Mouse (Mus musculus): ENCODE data around the gene Tmem178. TPM values are rescaled to one million over a fixed set of nuclear protein-coding genes. Genes with fewer than 3 reads are reported as not detected.

Tmem178 gene
- polyA plus RNA-seq, 2 experiments, result 8.1 to 8.9 TPM

- H3K4me3 ChIP-seq (replicated peaks; ENCODE audit: low read length), result no peak overlapping the region
- no peaks in the 10 kb centered on the region for H3K27me3 ChIP-seq (ENCODE audit: control insufficient read depth, insufficient read depth, low read length)
- no peak overlapping the region for H3K9ac ChIP-seq (ENCODE audit: low read depth, low read length, severe bottlenecking)
- DNase-seq (ENCODE audit: low spot score) (no peak), ATAC-seq (ENCODE audit: low FRiP score, low read depth) (no peak)
- no peaks in the 10 kb centered on the region; the same call in 1 of the 2 replicates for H3K9me3 ChIP-seq (ENCODE audit: control insufficient read depth, low read length)
- H3K27ac ChIP-seq (replicated peaks; ENCODE audit: low read depth, low read length), result no peak overlapping the region
- H3K4me2 ChIP-seq (replicated peaks; ENCODE audit: low read depth, low read length, severe bottlenecking), result no peak overlapping the region
- H3K4me1 ChIP-seq (ENCODE audit: control insufficient read depth, insufficient read depth, low read length), result no peaks in the 10 kb centered on the region
- 59% methylated on average over 7 of the region's 7 CpGs for WGBS
- TF ChIP-seq POLR2A (IDR thresholded peaks at IDR 0.05; ENCODE audit: borderline replicate concordance, extremely low read depth, insufficient read depth, insufficient read length), result no peak
- no peaks in the 10 kb centered on the region for H3K36me3 ChIP-seq (ENCODE audit: control insufficient read depth, insufficient read depth, low read length)
Measured at GRCm38 (mm10) chr17:80955415-80955814, 11.0 kb downstream of the Tmem178 start.

GRCm38 (mm10) chr17:80955998-80956811 lies 11.8 kb downstream of the Tmem178 start:
- Histone ChIP-seq H3K4me3 (replicated peaks; ENCODE audit: low read length) (no peak overlapping the region), H3K9ac (ENCODE audit: low read depth, low read length, severe bottlenecking) (no peak overlapping the region), H3K36me3 (ENCODE audit: control insufficient read depth, insufficient read depth, low read length) (no peaks in the 10 kb centered on the region), H3K4me2 (replicated peaks; ENCODE audit: low read depth, low read length, severe bottlenecking) (no peak overlapping the region), H3K27ac (replicated peaks; ENCODE audit: low read depth, low read length) (no peak overlapping the region), H3K9me3 (ENCODE audit: control insufficient read depth, low read length) (no peaks in the 10 kb centered on the region; the same call in 1 of the 2 replicates), H3K4me1 (ENCODE audit: control insufficient read depth, insufficient read depth, low read length) (no peaks in the 10 kb centered on the region), H3K27me3 (ENCODE audit: control insufficient read depth, insufficient read depth, low read length) (no peaks in the 10 kb centered on the region)
- DNase-seq (ENCODE audit: low spot score) (no peak), ATAC-seq (ENCODE audit: low FRiP score, low read depth) (no peak)
- no peak for TF ChIP-seq POLR2A (IDR thresholded peaks at IDR 0.05; ENCODE audit: borderline replicate concordance, extremely low read depth, insufficient read depth, insufficient read length)
- 76% methylated on average over 10 of the region's 10 CpGs for WGBS

GRCm38 (mm10) chr17:80958332-80958731 lies 13.9 kb downstream of the Tmem178 start:
- no peaks in the 10 kb centered on the region for H3K36me3 ChIP-seq (ENCODE audit: control insufficient read depth, insufficient read depth, low read length)
- no peak for ATAC-seq (ENCODE audit: low FRiP score, low read depth)
- no peaks in the 10 kb centered on the region for H3K4me1 ChIP-seq (ENCODE audit: control insufficient read depth, insufficient read depth, low read length)

GRCm38 (mm10) chr17:80959840-80960239 lies 15.4 kb downstream of the Tmem178 start:
- no peaks in the 10 kb centered on the region for H3K4me1 ChIP-seq (ENCODE audit: control insufficient read depth, insufficient read depth, low read length)
- no peaks in the 10 kb centered on the region for H3K27me3 ChIP-seq (ENCODE audit: control insufficient read depth, insufficient read depth, low read length)
- WGBS, result 30% methylated on average over 2 of the region's 2 CpGs
- no peak for DNase-seq (ENCODE audit: low spot score)
- no peak for ATAC-seq (ENCODE audit: low FRiP score, low read depth)
- no peak for TF ChIP-seq POLR2A (IDR thresholded peaks at IDR 0.05; ENCODE audit: borderline replicate concordance, extremely low read depth, insufficient read depth, insufficient read length)
- H3K4me3 ChIP-seq (replicated peaks; ENCODE audit: low read length), result no peak overlapping the region
- H3K9ac ChIP-seq (ENCODE audit: low read depth, low read length, severe bottlenecking), result no peak overlapping the region
- no peaks in the 10 kb centered on the region for H3K36me3 ChIP-seq (ENCODE audit: control insufficient read depth, insufficient read depth, low read length)
- no peak overlapping the region for H3K27ac ChIP-seq (replicated peaks; ENCODE audit: low read depth, low read length)
- H3K9me3 ChIP-seq (ENCODE audit: control insufficient read depth, low read length), result no peaks in the 10 kb centered on the region; the same call in 1 of the 2 replicates
- no peak overlapping the region for H3K4me2 ChIP-seq (replicated peaks; ENCODE audit: low read depth, low read length, severe bottlenecking)

More at GRCm38 (mm10) chr17:80958332-80958731, 13.9 kb downstream of the Tmem178 start:
- no peak for DNase-seq (ENCODE audit: low spot score)
- H3K27ac ChIP-seq (replicated peaks; ENCODE audit: low read depth, low read length), result no peak overlapping the region
- H3K4me3 ChIP-seq (replicated peaks; ENCODE audit: low read length), result no peak overlapping the region
- no peak overlapping the region for H3K4me2 ChIP-seq (replicated peaks; ENCODE audit: low read depth, low read length, severe bottlenecking)
- H3K9ac ChIP-seq (ENCODE audit: low read depth, low read length, severe bottlenecking), result no peak overlapping the region
- no peaks in the 10 kb centered on the region; the same call in 1 of the 2 replicates for H3K9me3 ChIP-seq (ENCODE audit: control insufficient read depth, low read length)
- TF ChIP-seq POLR2A (IDR thresholded peaks at IDR 0.05; ENCODE audit: borderline replicate concordance, extremely low read depth, insufficient read depth, insufficient read length), result no peak
- 86% methylated on average over 6 of the region's 6 CpGs for WGBS
- no peaks in the 10 kb centered on the region for H3K27me3 ChIP-seq (ENCODE audit: control insufficient read depth, insufficient read depth, low read length)

- TF ChIP-seq POLR2A (IDR thresholded peaks at IDR 0.05; ENCODE audit: borderline replicate concordance, extremely low read depth, insufficient read depth, insufficient read length), result no peak
- H3K9ac ChIP-seq (ENCODE audit: low read depth, low read length, severe bottlenecking), result no peak overlapping the region
- DNase-seq (ENCODE audit: low spot score) (no peak), ATAC-seq (ENCODE audit: low FRiP score, low read depth) (no peak)
- no peaks in the 10 kb centered on the region for H3K36me3 ChIP-seq (ENCODE audit: control insufficient read depth, insufficient read depth, low read length)
- peaks cover 7% of the 10 kb centered on the region for H3K4me1 ChIP-seq (ENCODE audit: control insufficient read depth, insufficient read depth, low read length)
- no peak overlapping the region for H3K27ac ChIP-seq (replicated peaks; ENCODE audit: low read depth, low read length)
- no peaks in the 10 kb centered on the region for H3K9me3 ChIP-seq (ENCODE audit: control insufficient read depth, low read length)
- H3K4me2 ChIP-seq (replicated peaks; ENCODE audit: low read depth, low read length, severe bottlenecking), result no peak overlapping the region
- WGBS, result 62% methylated on average over 7 of the region's 7 CpGs
- H3K4me3 ChIP-seq (replicated peaks; ENCODE audit: low read length), result no peak overlapping the region
- no peaks in the 10 kb centered on the region for H3K27me3 ChIP-seq (ENCODE audit: control insufficient read depth, insufficient read depth, low read length)
Measured at GRCm38 (mm10) chr17:80967475-80967874, 23.0 kb downstream of the Tmem178 start.
